Mouse (Mus musculus) neural tube, embryonic 15.5 days (tissue): ENCODE data around the gene Glg1. TPM values are rescaled to one million over a fixed set of nuclear protein-coding genes. Genes with fewer than 3 reads are reported as not detected.
"Not testable (repeated sequence)": the region's sequence is repeated elsewhere in the genome, so short reads cannot be mapped to it uniquely, and the experiment has no call there.

Experiments used
- ATAC-seq: fragments of 200-750 bp; cut with Nextera tagmentation; 2 replicates; pipeline ENCODE4 v1.8.0; 2017; ENCODE audit warnings: mild to moderate bottlenecking, moderate TSS enrichment, moderate library complexity; ENCODE audit not compliant: low FRiP score
- H3K27ac ChIP-seq: fragments of 300-500 bp; sonication (generic); replicated peaks from 2 replicates; pipeline ENCODE4 v1.5.1; 2015; ENCODE audit warnings: mild to moderate bottlenecking, inconsistent platforms
- H3K27me3 ChIP-seq: fragments of 300-500 bp; sonication (generic); replicated peaks from 2 replicates; pipeline ENCODE4 v1.6.1; 2015; ENCODE audit warnings: inconsistent platforms
- H3K36me3 ChIP-seq: fragments of 300-500 bp; sonication (generic); 2 replicates; pipeline ENCODE4 v1.6.1; 2015; ENCODE audit warnings: inconsistent platforms
- H3K4me1 ChIP-seq: fragments of 300-500 bp; sonication (generic); 2 replicates; pipeline ENCODE4 v1.6.1; 2015; ENCODE audit warnings: inconsistent platforms
- H3K4me2 ChIP-seq: fragments of 300-500 bp; sonication (generic); 2 replicates; pipeline ENCODE4 v1.6.1; 2015; ENCODE audit warnings: inconsistent platforms, mild to moderate bottlenecking, moderate library complexity
- H3K4me3 ChIP-seq: fragments of 300-500 bp; sonication (generic); replicated peaks from 2 replicates; pipeline ENCODE4 v1.5.1; 2015; ENCODE audit warnings: mild to moderate bottlenecking, inconsistent platforms
- H3K9ac ChIP-seq: fragments of 300-500 bp; sonication (generic); replicated peaks from 2 replicates; pipeline ENCODE4 v1.6.1; 2015; ENCODE audit warnings: mild to moderate bottlenecking, inconsistent platforms
- H3K9me3 ChIP-seq: fragments of 300-500 bp; sonication (generic); replicated peaks from 2 replicates; pipeline ENCODE4 v1.6.1; 2016; ENCODE audit warnings: inconsistent platforms
- WGBS: fragments of 180-500 bp; shearing (Covaris S2); methylation state at CpG from one replicate; pipeline ENCODE4 v1.1.7; 2015; ENCODE audit warnings: mixed read lengths; 5-methylcytosine and 5-hydroxymethylcytosine counted together
- polyA plus RNA-seq: library from polyadenylated mRNA; unstranded; fragments of >200 nt; fragmentation: Nextera tagmentation; extraction: Ambion mirVana; gene quantifications from 2 replicates; pipeline ENCODE4 v1.2.1, GENCODE M21; 2015

Gene Glg1
- polyA plus RNA-seq, 1 experiment from 2014 or later, result 61.0 TPM

GRCm38 (mm10) chr8:111246864-111247263 is 12.2 kb downstream of the Glg1 start:
- H3K36me3 ChIP-seq, H3K27ac ChIP-seq, H3K4me2 ChIP-seq, ATAC-seq, H3K9me3 ChIP-seq, H3K9ac ChIP-seq, H3K27me3 ChIP-seq, H3K4me3 ChIP-seq, H3K4me1 ChIP-seq: not testable (repeated sequence)
- WGBS, result 93% methylated on average over 1 of the region's 1 CpGs

DNA sequence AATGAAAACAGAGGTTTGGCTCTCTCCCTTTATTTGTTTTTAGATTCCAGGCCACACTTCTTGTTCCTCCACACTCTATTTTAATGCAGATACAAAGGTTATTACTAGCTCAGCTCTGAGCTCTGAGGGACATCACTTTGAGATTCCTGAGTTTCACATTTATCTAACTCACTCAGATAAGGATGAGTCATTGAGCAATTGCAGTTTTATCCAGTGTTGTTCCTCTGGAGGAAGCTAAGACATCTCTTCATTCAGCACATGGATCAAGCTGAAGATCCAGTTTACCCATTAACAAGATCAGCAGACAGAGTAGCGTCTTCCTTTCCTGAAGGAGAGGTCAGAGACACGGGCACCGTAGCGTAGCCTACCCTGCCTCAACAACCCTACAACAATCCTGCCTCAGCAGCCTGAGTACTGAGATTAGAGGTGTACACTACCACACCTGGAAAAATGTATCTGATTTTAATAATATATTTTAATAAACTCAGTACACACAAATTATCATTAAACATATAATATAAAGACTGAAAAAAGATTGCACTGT is 12.7 kb downstream of the Glg1 start:
- H3K9me3 ChIP-seq, result no peaks in the 10 kb centered on the region
- H3K36me3 ChIP-seq, result no peaks in the 10 kb centered on the region
- no peak for ATAC-seq
- no peak overlapping the region for H3K4me2 ChIP-seq
- H3K9ac ChIP-seq, result no peak overlapping the region
- 88% methylated on average over 4 of the region's 4 CpGs for WGBS
- H3K4me3 ChIP-seq, result no peak overlapping the region
- 0 out of 2 replicates have a peak, but pooled peaks cover 2% of the 10 kb centered on the region for H3K4me1 ChIP-seq
- H3K27me3 ChIP-seq, result no peaks in the 10 kb centered on the region
- H3K27ac ChIP-seq, result no peak overlapping the region

GRCm38 (mm10) chr8:111237301-111237700 is 21.7 kb downstream of the Glg1 start:
- Histone ChIP-seq H3K9me3 (no peaks in the 10 kb centered on the region), H3K4me1 (no peaks in the 10 kb centered on the region), H3K27ac (no peak overlapping the region), H3K36me3 (no peaks in the 10 kb centered on the region), H3K4me2 (no peak overlapping the region), H3K4me3 (no peak overlapping the region), H3K27me3 (no peaks in the 10 kb centered on the region), H3K9ac (no peak overlapping the region)
- 88% methylated on average over 3 of the region's 3 CpGs for WGBS
- ATAC-seq, result no peak

GRCm38 (mm10) chr8:111233730-111234129 is 25.3 kb downstream of the Glg1 start:
- Histone ChIP-seq H3K27me3 (no peaks in the 10 kb centered on the region), H3K4me3 (no peak overlapping the region), H3K4me2 (no peak overlapping the region), H3K9ac (no peak overlapping the region), H3K36me3 (no peaks in the 10 kb centered on the region), H3K27ac (no peak overlapping the region), H3K4me1 (no peaks in the 10 kb centered on the region), H3K9me3 (no peaks in the 10 kb centered on the region)
- 95% methylated on average over 2 of the region's 2 CpGs for WGBS
- ATAC-seq, result no peak

- no peaks in the 10 kb centered on the region for H3K36me3 ChIP-seq
- H3K4me2 ChIP-seq, result no peak overlapping the region
- H3K9me3 ChIP-seq, result no peaks in the 10 kb centered on the region
- H3K4me1 ChIP-seq, result peaks cover 5% of the 10 kb centered on the region
- no peak overlapping the region for H3K9ac ChIP-seq
- H3K4me3 ChIP-seq, result no peak overlapping the region
- WGBS, result 52% methylated on average over 5 of the region's 5 CpGs
- H3K27ac ChIP-seq, result no peak overlapping the region; the same call in 1 of the 2 replicates
- ATAC-seq, result no peak
- H3K27me3 ChIP-seq, result no peaks in the 10 kb centered on the region
These were observed 34.9 kb downstream of the Glg1 start for GRCm38 (mm10) chr8:111224153-111224552.

DNA sequence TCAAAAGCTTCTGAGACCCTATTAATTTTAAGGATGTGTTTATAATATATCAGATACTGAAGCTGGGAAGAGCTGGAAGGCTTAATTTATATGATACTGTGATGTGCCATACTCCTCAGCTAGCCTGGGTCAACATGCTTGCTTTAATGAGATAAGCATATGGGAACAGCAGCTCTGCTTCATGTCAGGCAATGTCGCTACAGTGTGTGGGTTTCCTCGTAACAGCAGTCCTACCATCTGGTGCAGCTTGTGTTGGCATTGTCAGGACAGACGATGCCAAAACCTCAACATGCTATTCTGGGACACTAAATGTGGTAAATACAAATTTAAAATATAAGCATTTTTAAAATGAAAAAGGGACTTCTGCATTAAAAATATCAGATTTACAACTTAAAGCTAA is 40.9 kb downstream of the Glg1 start:
- 62% methylated on average over 3 of the region's 3 CpGs for WGBS
- no peak overlapping the region for H3K4me3 ChIP-seq
- no peaks in the 10 kb centered on the region for H3K36me3 ChIP-seq
- no peaks in the 10 kb centered on the region for H3K9me3 ChIP-seq
- no peak overlapping the region for H3K9ac ChIP-seq
- no peak overlapping the region for H3K27ac ChIP-seq
- ATAC-seq, result no peak
- H3K4me2 ChIP-seq, result no peak overlapping the region
- no peaks in the 10 kb centered on the region for H3K4me1 ChIP-seq
- no peaks in the 10 kb centered on the region for H3K27me3 ChIP-seq

GRCm38 (mm10) chr8:111213406-111213805 is 45.6 kb downstream of the Glg1 start:
- WGBS, result 89% methylated on average over 5 of the region's 5 CpGs
- no peak overlapping the region for H3K9ac ChIP-seq
- no peak for ATAC-seq
- H3K9me3 ChIP-seq, result no peaks in the 10 kb centered on the region
- H3K27ac ChIP-seq, result no peak overlapping the region
- no peaks in the 10 kb centered on the region for H3K36me3 ChIP-seq
- no peak overlapping the region for H3K4me3 ChIP-seq
- no peaks in the 10 kb centered on the region for H3K4me1 ChIP-seq
- no peaks in the 10 kb centered on the region for H3K27me3 ChIP-seq
- no peak overlapping the region for H3K4me2 ChIP-seq

DNA sequence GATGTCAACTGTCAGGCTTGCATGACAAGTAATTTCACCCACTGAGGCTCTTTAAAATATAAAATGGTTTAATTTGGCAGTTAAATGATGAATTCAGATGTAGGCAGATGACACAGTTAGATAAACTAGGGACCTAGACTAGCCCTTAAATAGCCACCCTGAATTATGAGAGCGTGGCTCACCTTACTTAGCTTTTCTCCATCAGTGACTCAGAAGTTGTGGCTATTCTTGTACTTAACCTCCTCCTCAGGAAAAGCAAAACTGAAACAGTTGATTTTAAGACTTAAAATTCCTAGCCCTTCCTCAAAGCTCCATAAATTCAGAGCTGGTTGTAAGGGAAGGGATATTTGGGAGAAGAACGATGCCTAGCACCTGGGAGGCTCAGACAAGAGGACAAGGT is 47.8 kb downstream of the Glg1 start:
- H3K4me3 ChIP-seq, result no peak overlapping the region
- no peak overlapping the region for H3K27ac ChIP-seq
- no peaks in the 10 kb centered on the region for H3K9me3 ChIP-seq
- no peak for ATAC-seq
- 93% methylated on average over 2 of the region's 2 CpGs for WGBS
- no peaks in the 10 kb centered on the region for H3K4me1 ChIP-seq
- no peaks in the 10 kb centered on the region for H3K36me3 ChIP-seq
- H3K27me3 ChIP-seq, result no peaks in the 10 kb centered on the region
- H3K4me2 ChIP-seq, result no peak overlapping the region
- H3K9ac ChIP-seq, result no peak overlapping the region

- H3K27ac ChIP-seq, result no peak overlapping the region
- H3K4me3 ChIP-seq, result no peak overlapping the region
- no peaks in the 10 kb centered on the region for H3K4me1 ChIP-seq
- no peaks in the 10 kb centered on the region for H3K27me3 ChIP-seq
- no peak overlapping the region for H3K4me2 ChIP-seq
- no peaks in the 10 kb centered on the region for H3K9me3 ChIP-seq
- no peak for ATAC-seq
- no peak overlapping the region for H3K9ac ChIP-seq
- no peaks in the 10 kb centered on the region for H3K36me3 ChIP-seq
These were observed 49.1 kb downstream of the Glg1 start for GRCm38 (mm10) chr8:111209874-111210273.

DNA sequence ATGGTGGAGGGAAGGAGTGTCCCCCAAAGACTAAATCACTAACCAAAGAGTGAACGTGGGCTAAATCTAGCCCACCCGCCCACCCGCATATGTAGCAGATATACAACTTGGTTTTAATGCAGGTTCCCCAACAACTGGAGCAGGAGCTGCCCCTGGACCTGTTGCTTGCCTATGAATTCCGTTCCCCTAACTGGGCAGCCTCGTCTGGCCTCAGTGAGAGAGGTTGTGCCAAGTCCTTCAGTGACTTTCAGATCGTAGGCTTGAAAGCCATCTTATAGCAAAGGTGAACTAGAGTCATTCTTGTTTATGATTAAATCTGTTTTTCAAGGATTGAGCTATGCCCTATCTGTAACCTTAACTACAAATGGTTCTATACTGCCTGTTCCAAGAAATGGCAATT is 52.7 kb downstream of the Glg1 start:
- no peaks in the 10 kb centered on the region for H3K4me1 ChIP-seq
- H3K9me3 ChIP-seq, result no peaks in the 10 kb centered on the region
- H3K27me3 ChIP-seq, result no peaks in the 10 kb centered on the region
- H3K4me3 ChIP-seq, result no peak overlapping the region
- H3K27ac ChIP-seq, result no peak overlapping the region
- H3K36me3 ChIP-seq, result no peaks in the 10 kb centered on the region
- no peak for ATAC-seq
- H3K4me2 ChIP-seq, result no peak overlapping the region
- 90% methylated on average over 6 of the region's 6 CpGs for WGBS
- no peak overlapping the region for H3K9ac ChIP-seq

DNA sequence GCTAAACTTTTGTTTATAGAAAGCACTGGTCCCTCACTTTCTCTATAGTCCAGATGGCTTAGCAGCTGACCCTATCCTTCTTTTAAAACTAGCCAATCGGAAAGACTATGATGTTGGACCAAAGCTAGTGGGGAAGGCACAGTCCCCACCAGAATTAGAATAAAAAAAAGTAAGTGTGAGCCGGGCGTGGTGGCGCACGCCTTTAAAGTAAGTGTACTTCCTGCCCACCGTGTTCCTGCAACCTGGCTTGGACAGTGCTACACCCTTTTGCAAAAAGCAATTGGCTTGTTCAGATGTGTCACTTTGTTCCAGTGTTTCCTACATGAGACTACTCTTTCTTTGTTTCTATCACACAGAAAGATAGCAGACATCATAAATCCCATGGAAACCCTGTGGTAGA is 54.0 kb downstream of the Glg1 start:
- H3K4me3 ChIP-seq, result no peak overlapping the region
- 94% methylated on average over 6 of the region's 6 CpGs for WGBS
- H3K4me2 ChIP-seq, result no peak overlapping the region
- H3K9ac ChIP-seq, result no peak overlapping the region
- no peaks in the 10 kb centered on the region for H3K4me1 ChIP-seq
- H3K9me3 ChIP-seq, result no peaks in the 10 kb centered on the region
- no peaks in the 10 kb centered on the region for H3K27me3 ChIP-seq
- no peak for ATAC-seq
- H3K27ac ChIP-seq, result no peak overlapping the region
- H3K36me3 ChIP-seq, result no peaks in the 10 kb centered on the region

- no peak overlapping the region for H3K9ac ChIP-seq
- ATAC-seq, result no peak
- H3K9me3 ChIP-seq, result no peaks in the 10 kb centered on the region
- H3K4me1 ChIP-seq, result no peaks in the 10 kb centered on the region
- H3K27me3 ChIP-seq, result no peaks in the 10 kb centered on the region
- H3K4me2 ChIP-seq, result no peak overlapping the region
- WGBS, result 91% methylated on average over 2 of the region's 2 CpGs
- H3K27ac ChIP-seq, result no peak overlapping the region
- no peaks in the 10 kb centered on the region for H3K36me3 ChIP-seq
- no peak overlapping the region for H3K4me3 ChIP-seq
These were observed 55.7 kb downstream of the Glg1 start for GRCm38 (mm10) chr8:111203341-111203740.

DNA sequence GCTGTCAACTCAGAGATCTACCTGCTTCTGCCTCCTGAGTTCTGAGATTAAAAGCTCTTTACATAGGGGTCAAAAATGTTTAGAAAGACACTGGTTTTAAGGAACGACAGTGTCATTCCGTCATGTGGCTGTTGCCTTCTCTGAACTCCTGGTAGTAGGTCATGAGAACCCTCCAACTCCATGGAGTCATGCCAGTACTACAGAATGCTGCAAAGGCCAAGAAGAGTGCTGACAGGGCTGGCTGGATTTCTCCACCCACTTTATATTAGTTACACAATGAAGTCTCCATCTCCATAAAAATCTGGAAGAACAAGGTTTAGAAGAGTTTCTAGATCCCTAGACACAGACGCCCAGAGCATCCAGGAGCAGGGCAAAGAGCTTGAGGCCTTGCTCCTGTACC is 61.0 kb downstream of the Glg1 start:
- no peak for ATAC-seq
- 93% methylated on average over 3 of the region's 3 CpGs for WGBS
- Histone ChIP-seq H3K27ac (no peak overlapping the region), H3K27me3 (no peaks in the 10 kb centered on the region), H3K9ac (no peak overlapping the region), H3K9me3 (no peaks in the 10 kb centered on the region), H3K4me2 (no peak overlapping the region), H3K36me3 (peaks cover 43% of the 10 kb centered on the region), H3K4me1 (no peaks in the 10 kb centered on the region), H3K4me3 (no peak overlapping the region)
